ENCODE assay signal across 23 mouse cellular contexts in the genomic region with DNA sequence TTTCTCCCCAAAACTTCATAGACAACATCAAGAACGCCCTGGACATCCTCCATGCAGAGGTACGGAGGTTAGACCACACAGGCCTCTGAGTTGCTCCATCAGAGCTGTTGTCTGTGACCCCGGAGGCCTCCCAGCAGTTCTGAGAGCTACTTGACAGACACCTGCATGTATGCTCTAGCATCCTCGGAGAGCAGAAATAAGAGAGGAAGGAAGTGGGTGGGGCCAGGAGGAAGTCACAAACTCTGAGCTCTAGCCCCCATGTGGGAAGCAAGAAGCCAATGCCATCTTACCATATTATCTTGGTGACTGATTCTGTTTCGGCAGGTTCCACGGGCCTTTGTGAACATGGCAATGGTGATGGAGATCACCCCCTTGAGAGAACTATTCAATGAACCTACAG.
DNase-seq lines count a peak whose midpoint lies in the region; ATAC-seq and TF ChIP-seq lines count a peak whose summit lies in the region.
"Had no signal": no experiment of that assay in that cellular context is flagged by ENCODE, and none has a peak within 500 bp of the region (broad histone marks: within the 10 kb centered on the region; RNA-seq: fewer than 3 reads in every experiment).

No protein-coding gene starts in this region.

- no peak overlapping the region for H3K4me3 ChIP-seq in cerebellum, adult 2 months (replicated peaks; ENCODE audit: insufficient read depth, low read depth, low read length)
- H3K4me3 ChIP-seq: hindbrain, embryonic 10.5 days; limb, embryonic 10.5 days; liver, embryonic 15.5 days; lung, embryonic 15.5 days; midbrain, embryonic 15.5 days; neural tube, embryonic 13.5 days had no signal

- peak; percentile 26 for ATAC-seq in CD4-positive, CD25-positive, alpha-beta regulatory T cell, adult 4 months
- ATAC-seq: forebrain, embryonic 14.5 days; midbrain, embryonic 15.5 days had no signal

- no peak for TF ChIP-seq POLR2A in cerebellum, adult 2 months (IDR thresholded peaks at IDR 0.05; ENCODE audit: borderline replicate concordance, insufficient read depth, low read length)

- H3K27ac ChIP-seq in cerebellum, adult 2 months (ENCODE audit: insufficient read depth, low read length): no peak overlapping the region
- H3K27ac ChIP-seq: hindbrain, embryonic 10.5 days; kidney, postnatal 0 days; limb, embryonic 10.5 days; liver, embryonic 15.5 days; lung, embryonic 15.5 days; midbrain, embryonic 15.5 days; neural tube, embryonic 13.5 days had no signal

- WGBS in cerebellum, adult 2 months: 86% methylated on average over 6 of the region's 6 CpGs

- no peak for TF ChIP-seq CTCF in cerebellum, adult 2 months (IDR thresholded peaks at IDR 0.05; ENCODE audit: borderline replicate concordance, insufficient read depth, low read depth, low read length)

- no peaks in the 10 kb centered on the region for H3K4me1 ChIP-seq in cerebellum, adult 2 months (ENCODE audit: control insufficient read depth, insufficient read depth, low read length)
- H3K4me1 ChIP-seq: limb, embryonic 10.5 days; lung, embryonic 15.5 days; midbrain, embryonic 15.5 days; neural tube, embryonic 13.5 days had no signal

- H3K27me3 ChIP-seq in cerebellum, adult 2 months (ENCODE audit: control insufficient read depth, insufficient read depth, low read length): no peaks in the 10 kb centered on the region
- H3K27me3 ChIP-seq: liver, embryonic 15.5 days; lung, embryonic 15.5 days; midbrain, embryonic 15.5 days; neural tube, embryonic 13.5 days had no signal

- peak; percentile 56 for DNase-seq in naive thymus-derived CD4-positive, alpha-beta T cell, adult 2 months (ENCODE audit: low read depth)
- DNase-seq in thymus, postnatal 0 days (ENCODE audit: low spot score): peak; percentile 77
- no peak for DNase-seq in cerebellum, adult 2 months
- DNase-seq in testis, postnatal 10 days (ENCODE audit: low spot score): no peak
- DNase-seq in frontal cortex, postnatal 25 days (ENCODE audit: low spot score in 2 of 2): no peak
- DNase-seq in embryo, embryonic 11 days: no peak
- DNase-seq: adrenal gland, postnatal 10 days; cerebellum, adult 18-20 months; cerebellum, postnatal 25 days; gastrocnemius, postnatal 10 days; heart, adult 11 months; kidney, adult 18-20 months; layer of hippocampus, adult 9-11 months; liver had no signal

Comparison
In these comparisons a context has a peak if more than half of its experiments do, and no peak if none do; other contexts are left out.
1. DNase-seq: peak in naive thymus-derived CD4-positive, alpha-beta T cell, adult 2 months (single experiment) and thymus, postnatal 0 days (single experiment); none in cerebellum, adult 2 months (0 of 2), testis, postnatal 10 days (single experiment), frontal cortex, postnatal 25 days (0 of 2) and embryo, embryonic 11 days (single experiment).